Mouse (Mus musculus): ENCODE results near the gene 4933434E20Rik.

- no peak for TF ChIP-seq POLR2A (IDR thresholded peaks at IDR 0.05; ENCODE audit: borderline replicate concordance, insufficient read depth, low read length)
- TF ChIP-seq CTCF (IDR thresholded peaks at IDR 0.05; ENCODE audit: borderline replicate concordance, insufficient read depth, low read depth, low read length), result no peak
Observed at GRCm38 (mm10) chr3:90103176-90103575, 51.7 kb downstream of the 4933434E20Rik start.
